Mouse (Mus musculus): ENCODE results near the gene Kbtbd6. TPM values are rescaled to one million over a fixed set of nuclear protein-coding genes. Genes with fewer than 3 reads are reported as not detected.

Kbtbd6 gene
- polyA plus RNA-seq, 1 experiment from 2014 or later, result 2.6 TPM

DNA sequence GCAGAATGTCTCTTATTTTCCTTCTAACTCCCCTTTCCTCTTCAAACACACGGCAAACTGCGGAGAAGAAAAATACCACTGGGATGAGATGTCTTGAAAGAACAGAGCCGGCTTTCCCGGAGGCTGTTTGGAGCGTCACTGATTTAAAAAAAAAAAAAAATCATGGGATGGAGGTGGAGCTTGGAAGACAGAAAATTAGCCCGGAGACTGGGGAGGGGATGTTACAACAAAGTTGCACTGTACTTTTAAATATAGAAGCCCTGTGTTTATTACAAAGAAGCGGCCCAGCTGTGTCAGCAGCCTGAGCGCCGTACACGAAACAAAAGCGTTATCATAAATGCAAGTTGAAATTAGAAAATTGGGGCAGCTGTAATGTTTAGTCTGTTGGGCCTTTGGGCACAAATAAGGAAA is 30.6 kb downstream of the Kbtbd6 start:
- peaks cover 8% of the 10 kb centered on the region for H3K36me3 ChIP-seq
- ATAC-seq (ENCODE audit: insufficient number of reproducible peaks, insufficient read depth, low FRiP score, low TSS enrichment, low read depth), result no peak
- H3K4me1 ChIP-seq, result peaks cover 46% of the 10 kb centered on the region
- peak overlapping the region; percentile 69 for H3K4me3 ChIP-seq
- no peaks in the 10 kb centered on the region for H3K27me3 ChIP-seq
- peak overlapping the region; percentile 90 for H3K9ac ChIP-seq
- WGBS, result 0% methylated on average over 11 of the region's 11 CpGs
- H3K9me3 ChIP-seq, result no peaks in the 10 kb centered on the region
- H3K27ac ChIP-seq, result peak overlapping the region; percentile 99
- peak overlapping the region; percentile 79 for H3K4me2 ChIP-seq

- Histone ChIP-seq H3K27me3 (no peaks in the 10 kb centered on the region), H3K4me3 (peak overlapping the region; percentile 69), H3K9me3 (no peaks in the 10 kb centered on the region), H3K4me1 (peaks cover 51% of the 10 kb centered on the region), H3K4me2 (peak overlapping the region; percentile 79), H3K9ac (peak overlapping the region; percentile 90), H3K36me3 (peaks cover 6% of the 10 kb centered on the region), H3K27ac (peak overlapping the region; percentile 99)
- ATAC-seq (ENCODE audit: insufficient number of reproducible peaks, insufficient read depth, low FRiP score, low TSS enrichment, low read depth), result no peak
- 13% methylated on average over 15 of the region's 15 CpGs for WGBS
Observed at GRCm38 (mm10) chr14:79482747-79483355, 31.2 kb downstream of the Kbtbd6 start.

DNA sequence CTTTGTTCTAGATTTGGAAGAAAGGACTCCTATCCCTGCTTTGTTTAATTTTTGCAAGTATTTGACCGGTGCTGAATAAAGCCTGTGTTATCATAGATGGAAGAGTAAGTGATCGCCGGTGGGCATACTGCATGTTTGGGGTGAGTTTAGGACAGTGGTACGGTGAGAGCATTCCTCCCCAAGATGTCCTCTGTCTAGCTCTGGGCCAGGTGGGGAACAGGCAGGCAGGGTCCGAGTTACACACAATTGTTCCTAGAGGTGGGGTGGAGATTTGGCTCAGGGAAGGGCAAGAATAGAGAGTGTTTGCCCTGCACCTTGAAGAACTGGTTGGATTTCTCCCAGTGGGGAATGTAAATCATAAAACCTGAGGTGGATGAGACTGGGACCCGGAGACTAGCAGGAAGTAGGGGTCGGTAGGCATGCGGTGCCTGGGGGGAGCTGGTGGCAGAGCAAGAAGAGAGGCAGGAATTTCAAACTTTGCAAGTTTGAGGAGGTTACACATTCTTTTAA is 32.0 kb downstream of the Kbtbd6 start:
- Histone ChIP-seq H3K36me3 (no peaks in the 10 kb centered on the region), H3K9me3 (no peaks in the 10 kb centered on the region), H3K27me3 (no peaks in the 10 kb centered on the region), H3K4me3 (peak overlapping the region; percentile 69), H3K27ac (peak overlapping the region; percentile 99), H3K9ac (peak overlapping the region; percentile 90; the same call in 1 of the 2 replicates), H3K4me2 (peak overlapping the region; percentile 79), H3K4me1 (peaks cover 51% of the 10 kb centered on the region)
- ATAC-seq (ENCODE audit: insufficient number of reproducible peaks, insufficient read depth, low FRiP score, low TSS enrichment, low read depth), result no peak
- 46% methylated on average over 8 of the region's 8 CpGs for WGBS

DNA sequence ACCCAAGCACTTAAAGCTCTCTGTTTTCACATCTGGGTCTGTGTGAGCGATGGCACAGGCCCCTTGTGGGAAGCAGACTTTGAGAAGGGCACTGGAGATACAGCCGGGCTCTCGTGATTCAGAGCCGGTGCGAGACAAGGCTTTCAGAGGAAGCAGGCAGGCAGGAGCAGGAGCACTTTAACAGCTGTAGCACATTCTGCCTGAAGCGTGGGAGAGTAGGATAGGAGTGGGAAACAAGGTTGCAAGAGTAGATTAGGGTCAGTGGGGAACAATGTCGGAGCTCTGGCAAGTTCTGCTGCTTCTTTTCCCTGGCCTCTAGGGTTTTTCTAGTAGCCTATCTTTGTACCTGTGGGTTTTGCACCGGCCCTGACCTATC is 35.0 kb downstream of the Kbtbd6 start:
- peaks cover 40% of the 10 kb centered on the region for H3K4me1 ChIP-seq
- peak overlapping the region; percentile 37; the same call in 1 of the 2 replicates for H3K4me3 ChIP-seq
- H3K36me3 ChIP-seq, result no peaks in the 10 kb centered on the region
- H3K27me3 ChIP-seq, result no peaks in the 10 kb centered on the region
- 11% methylated on average over 8 of the region's 8 CpGs for WGBS
- peak overlapping the region; percentile 66 for H3K27ac ChIP-seq
- peak overlapping the region; percentile 62 for H3K9ac ChIP-seq
- H3K4me2 ChIP-seq, result peak overlapping the region; percentile 64
- ATAC-seq (ENCODE audit: insufficient number of reproducible peaks, insufficient read depth, low FRiP score, low TSS enrichment, low read depth), result no peak
- H3K9me3 ChIP-seq, result no peaks in the 10 kb centered on the region

- peak overlapping the region; percentile 66 for H3K27ac ChIP-seq
- peak; percentile 23; the same call in 1 of the 2 replicates for ATAC-seq (ENCODE audit: insufficient number of reproducible peaks, insufficient read depth, low FRiP score, low TSS enrichment, low read depth)
- H3K9ac ChIP-seq, result peak overlapping the region; percentile 62
- WGBS, result 5% methylated on average over 19 of the region's 19 CpGs
- H3K36me3 ChIP-seq, result peaks cover 5% of the 10 kb centered on the region; the same call in 1 of the 2 replicates
- H3K4me1 ChIP-seq, result peaks cover 40% of the 10 kb centered on the region
- peak overlapping the region; percentile 64 for H3K4me2 ChIP-seq
- H3K4me3 ChIP-seq, result peak overlapping the region; percentile 37
- H3K9me3 ChIP-seq, result no peaks in the 10 kb centered on the region
- no peaks in the 10 kb centered on the region for H3K27me3 ChIP-seq
Observed at GRCm38 (mm10) chr14:79486993-79487731, 35.5 kb downstream of the Kbtbd6 start.

DNA sequence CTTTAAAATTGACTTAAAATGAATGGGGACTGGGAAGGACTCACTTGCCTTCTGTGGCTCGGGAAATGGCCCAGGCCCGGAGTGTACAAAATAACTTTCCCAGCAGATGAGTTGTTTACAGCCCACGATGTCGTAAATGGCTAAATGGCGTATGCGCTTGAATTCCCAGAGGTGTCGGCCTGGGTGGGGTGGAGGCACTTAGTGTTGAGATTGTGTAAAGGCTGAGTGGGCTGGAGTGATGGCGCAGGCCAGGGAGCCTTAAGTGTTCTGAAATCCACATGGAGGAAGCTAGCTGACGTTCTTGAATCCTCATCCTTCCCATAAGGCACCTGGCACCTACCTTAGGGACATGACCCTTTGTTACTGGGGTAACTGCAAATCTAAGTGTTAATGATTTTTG is 36.9 kb downstream of the Kbtbd6 start:
- no peak for ATAC-seq (ENCODE audit: insufficient number of reproducible peaks, insufficient read depth, low FRiP score, low TSS enrichment, low read depth)
- no peaks in the 10 kb centered on the region for H3K9me3 ChIP-seq
- H3K27ac ChIP-seq, result no peak overlapping the region
- peaks cover 31% of the 10 kb centered on the region for H3K4me1 ChIP-seq
- no peak overlapping the region for H3K9ac ChIP-seq
- H3K4me3 ChIP-seq, result no peak overlapping the region
- 87% methylated on average over 9 of the region's 9 CpGs for WGBS
- H3K4me2 ChIP-seq, result no peak overlapping the region
- H3K36me3 ChIP-seq, result peaks cover 6% of the 10 kb centered on the region; the same call in 1 of the 2 replicates
- H3K27me3 ChIP-seq, result no peaks in the 10 kb centered on the region

- H3K9me3 ChIP-seq, result no peaks in the 10 kb centered on the region
Observed at GRCm38 (mm10) chr14:79489150-79489549, 37.5 kb downstream of the Kbtbd6 start.

GRCm38 (mm10) chr14:79490246-79490645 is 38.6 kb downstream of the Kbtbd6 start:
- Histone ChIP-seq H3K27me3 (no peaks in the 10 kb centered on the region), H3K27ac (no peak overlapping the region), H3K4me3 (no peak overlapping the region), H3K9me3 (no peaks in the 10 kb centered on the region), H3K36me3 (peaks cover 6% of the 10 kb centered on the region; the same call in 1 of the 2 replicates), H3K4me2 (no peak overlapping the region), H3K4me1 (peaks cover 20% of the 10 kb centered on the region), H3K9ac (no peak overlapping the region)
- no peak for ATAC-seq (ENCODE audit: insufficient number of reproducible peaks, insufficient read depth, low FRiP score, low TSS enrichment, low read depth)
- WGBS, result 69% methylated on average over 3 of the region's 3 CpGs

More at GRCm38 (mm10) chr14:79489150-79489549, 37.5 kb downstream of the Kbtbd6 start:
- H3K9ac ChIP-seq, result no peak overlapping the region
- ATAC-seq (ENCODE audit: insufficient number of reproducible peaks, insufficient read depth, low FRiP score, low TSS enrichment, low read depth), result no peak
- no peaks in the 10 kb centered on the region for H3K27me3 ChIP-seq
- H3K4me1 ChIP-seq, result peaks cover 24% of the 10 kb centered on the region
- no peak overlapping the region for H3K4me2 ChIP-seq
- WGBS, result 79% methylated on average over 12 of the region's 12 CpGs
- no peak overlapping the region for H3K4me3 ChIP-seq
- H3K27ac ChIP-seq, result no peak overlapping the region
- H3K36me3 ChIP-seq, result peaks cover 6% of the 10 kb centered on the region; the same call in 1 of the 2 replicates

GRCm38 (mm10) chr14:79494349-79494748 is 42.7 kb downstream of the Kbtbd6 start:
- Histone ChIP-seq H3K9me3 (no peaks in the 10 kb centered on the region), H3K27ac (no peak overlapping the region), H3K27me3 (no peaks in the 10 kb centered on the region), H3K36me3 (peaks cover 6% of the 10 kb centered on the region; the same call in 1 of the 2 replicates), H3K4me1 (no peaks in the 10 kb centered on the region), H3K9ac (no peak overlapping the region), H3K4me2 (no peak overlapping the region), H3K4me3 (no peak overlapping the region)
- 56% methylated on average over 6 of the region's 6 CpGs for WGBS
- ATAC-seq (ENCODE audit: insufficient number of reproducible peaks, insufficient read depth, low FRiP score, low TSS enrichment, low read depth), result no peak; the same call in 1 of the 2 replicates

- Histone ChIP-seq H3K27ac (no peak overlapping the region), H3K9ac (no peak overlapping the region), H3K27me3 (no peaks in the 10 kb centered on the region), H3K36me3 (peaks cover 7% of the 10 kb centered on the region), H3K4me3 (no peak overlapping the region), H3K4me2 (no peak overlapping the region), H3K9me3 (no peaks in the 10 kb centered on the region), H3K4me1 (peaks cover 9% of the 10 kb centered on the region)
- ATAC-seq (ENCODE audit: insufficient number of reproducible peaks, insufficient read depth, low FRiP score, low TSS enrichment, low read depth), result no peak
- WGBS, result 74% methylated on average over 9 of the region's 9 CpGs
Observed at GRCm38 (mm10) chr14:79499326-79499725, 47.7 kb downstream of the Kbtbd6 start.

DNA sequence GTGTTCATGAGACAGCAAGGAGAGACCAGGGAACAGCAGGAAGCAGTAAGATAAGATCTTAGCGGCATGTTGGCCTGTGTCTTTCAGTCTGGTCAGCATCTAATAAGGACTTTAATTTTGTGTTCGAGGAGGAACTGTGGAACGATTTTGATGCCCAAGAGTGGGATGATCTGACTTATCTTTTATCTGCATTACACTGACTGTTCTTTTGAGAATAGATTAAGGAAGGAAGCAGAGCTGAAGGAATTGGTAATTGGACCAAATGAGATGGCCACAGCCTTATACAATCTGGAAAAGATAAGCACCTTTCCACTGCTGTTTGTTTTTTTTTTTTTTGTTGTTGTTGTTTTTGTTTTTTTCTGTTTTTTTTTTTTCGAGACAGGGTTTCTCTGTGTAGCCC is 49.1 kb downstream of the Kbtbd6 start:
- Histone ChIP-seq H3K27ac (no peak overlapping the region), H3K36me3 (peaks cover 7% of the 10 kb centered on the region), H3K9ac (no peak overlapping the region), H3K4me2 (no peak overlapping the region), H3K4me3 (no peak overlapping the region), H3K4me1 (peaks cover 9% of the 10 kb centered on the region), H3K9me3 (no peaks in the 10 kb centered on the region), H3K27me3 (no peaks in the 10 kb centered on the region)
- 77% methylated on average over 4 of the region's 4 CpGs for WGBS
- no peak for ATAC-seq (ENCODE audit: insufficient number of reproducible peaks, insufficient read depth, low FRiP score, low TSS enrichment, low read depth)

All from embryonic facial prominence, embryonic 13.5 days (tissue).